Mouse (Mus musculus): ENCODE measurements around the gene Tpst1.

DNA sequence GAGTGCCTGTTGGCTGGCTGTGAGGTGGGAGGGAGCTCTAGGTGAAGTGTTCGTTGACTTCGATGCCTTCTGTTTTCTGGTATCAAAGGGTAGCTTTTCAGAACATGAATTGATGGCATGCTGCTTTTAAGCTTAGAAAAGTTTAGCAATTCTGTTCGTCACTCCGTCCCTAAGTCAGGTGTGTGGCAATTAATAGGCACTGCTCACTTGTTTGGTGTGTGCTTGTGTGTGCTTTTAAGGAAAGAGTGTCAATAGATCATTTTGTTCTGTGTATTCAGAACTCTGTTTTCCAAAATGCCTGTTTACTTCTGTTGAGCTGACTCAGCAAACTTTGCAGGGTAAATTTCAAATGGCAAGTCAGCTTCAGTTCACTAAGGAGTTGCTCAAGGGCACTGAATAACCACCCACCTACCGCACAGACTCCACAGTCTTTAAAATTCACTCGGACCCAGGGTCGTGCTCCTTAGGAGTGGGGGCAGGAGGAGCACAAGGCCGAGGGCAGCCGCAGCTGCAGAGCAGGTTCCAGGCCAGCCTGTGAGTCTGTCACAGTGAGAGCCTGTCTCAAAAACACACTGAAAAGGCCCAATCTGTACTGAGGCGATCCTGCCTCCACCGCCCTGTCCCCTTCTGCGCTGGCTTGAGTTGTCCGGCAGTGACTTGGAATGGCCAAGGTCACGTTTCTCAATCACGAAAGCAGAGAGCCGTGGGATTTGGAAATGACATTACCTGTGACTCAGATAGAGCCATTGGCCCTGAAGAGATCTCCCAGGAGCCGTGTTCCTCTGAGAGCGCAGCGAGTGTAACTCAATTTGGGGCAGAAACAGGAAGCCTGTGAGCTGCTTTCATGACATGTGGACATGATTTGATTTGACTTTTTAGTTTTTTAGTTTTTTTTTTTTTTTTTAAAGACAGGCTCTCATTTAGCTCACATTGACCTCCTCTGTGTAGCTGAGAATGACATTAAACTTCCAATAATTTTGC lies 41.4 kb upstream of the Tpst1 start:
- TF ChIP-seq POLR2A (IDR thresholded peaks at IDR 0.05; ENCODE audit: extremely low read depth, insufficient read depth, low read length) = no peak
- TF ChIP-seq CTCF (IDR thresholded peaks at IDR 0.05; ENCODE audit: extremely low read depth, insufficient read depth, low read length) = no peak

Measured in cortical plate, adult 2 months (tissue).